Comparison of ENCODE assay signal across 18 mouse cellular contexts in the genomic region with DNA sequence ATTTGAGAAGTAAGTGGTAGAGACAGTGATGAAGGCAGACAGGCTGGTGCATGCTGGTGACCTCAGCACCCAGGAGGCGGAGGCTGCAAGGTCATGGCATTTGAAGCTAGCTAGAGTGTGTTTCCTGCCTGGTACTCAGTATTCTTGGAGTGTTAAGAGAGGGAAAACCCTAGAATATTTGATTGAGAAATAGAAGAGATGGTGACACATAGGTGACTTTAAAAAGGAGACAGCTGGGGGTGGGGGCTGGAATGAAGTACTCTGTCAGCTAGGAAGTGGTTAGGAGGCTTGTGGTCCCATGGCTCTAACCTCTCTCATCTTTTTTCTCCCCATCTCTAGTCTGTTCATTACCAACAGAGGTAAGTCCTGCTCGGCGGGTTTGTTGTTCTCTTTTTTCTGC. TPM values are rescaled to one million over a fixed set of nuclear protein-coding genes. Genes with fewer than 3 reads are reported as not detected.
DNase-seq lines count a peak whose midpoint lies in the region; ATAC-seq lines count a peak whose summit lies in the region.
"Had no signal": no experiment of that assay in that cellular context is flagged by ENCODE, and none has a peak within 500 bp of the region (broad histone marks: within the 10 kb centered on the region; RNA-seq: fewer than 3 reads in every experiment).

No protein-coding gene starts in this region.

- DNase-seq in spleen, postnatal 36 days (ENCODE audit: low spot score in 2 of 2): peak; percentile 2 to 17
- no peak for DNase-seq in spleen, postnatal 10 days (ENCODE audit: low spot score in 2 of 2)
- peak; percentile 52 for DNase-seq in splenic B cell, adult 2 months (ENCODE audit: low read depth, low spot score)
- no peak for DNase-seq in right cerebral cortex, postnatal 4 days
- DNase-seq: cerebellum, adult 18-20 months; heart, adult 11 months; heart, postnatal 14 days; kidney, adult 9 months; kidney, postnatal 4 days had no signal

- no peak overlapping the region for H3K4me3 ChIP-seq in midbrain, embryonic 13.5 days (replicated peaks)
- H3K4me3 ChIP-seq: forebrain, embryonic 13.5 days; lung, embryonic 15.5 days had no signal

- H3K27me3 ChIP-seq in splenic B cell, adult 2 months (ENCODE audit: control insufficient read depth, insufficient read depth, low read length, poor library complexity, severe bottlenecking): no peaks in the 10 kb centered on the region
- H3K27me3 ChIP-seq in midbrain, embryonic 13.5 days: no peaks in the 10 kb centered on the region
- H3K27me3 ChIP-seq: forebrain, embryonic 13.5 days; lung, embryonic 15.5 days had no signal

- H3K4me1 ChIP-seq in midbrain, embryonic 13.5 days (replicated peaks): peaks cover 9% of the 10 kb centered on the region; the same call in 1 of the 2 replicates
- H3K4me1 ChIP-seq: lung, embryonic 15.5 days had no signal

- no peak overlapping the region for H3K9ac ChIP-seq in midbrain, embryonic 13.5 days (replicated peaks)
- H3K9ac ChIP-seq: forebrain, embryonic 13.5 days; lung, embryonic 15.5 days had no signal

- WGBS in midbrain, embryonic 13.5 days: 94% methylated on average over 3 of the region's 3 CpGs

- H3K36me3 ChIP-seq in splenic B cell, adult 2 months (ENCODE audit: control insufficient read depth, insufficient read depth, low read length, poor library complexity, severe bottlenecking): peaks cover 19% of the 10 kb centered on the region
- H3K36me3 ChIP-seq in midbrain, embryonic 13.5 days: peaks cover 83% of the 10 kb centered on the region

- ATAC-seq in activated CD4-positive, CD25-positive, alpha-beta regulatory T cell, adult 4 months: peak; percentile 93
- ATAC-seq in hematopoietic stem cell, adult 5-6 weeks (replicated peaks in 1 of 2; ENCODE audit: insufficient read depth in 1 of 2, low FRiP score in 2 of 2, low TSS enrichment in 1 of 2, low read depth in 1 of 2, poor library complexity in 2 of 2, severe bottlenecking in 2 of 2): peak; percentile 39 to 46; a peak in 2 of 4 replicates
- ATAC-seq in midbrain, embryonic 13.5 days: no peak
- ATAC-seq: forebrain, embryonic 13.5 days; hindbrain, postnatal 0 days had no signal

- no peak overlapping the region for H3K27ac ChIP-seq in midbrain, embryonic 13.5 days
- H3K27ac ChIP-seq: forebrain, embryonic 13.5 days; hindbrain, postnatal 0 days; lung, embryonic 15.5 days had no signal

- H3K9me3 ChIP-seq in midbrain, embryonic 13.5 days: no peaks in the 10 kb centered on the region
- H3K9me3 ChIP-seq: forebrain, embryonic 13.5 days; lung, embryonic 15.5 days had no signal

- H3K4me2 ChIP-seq in midbrain, embryonic 13.5 days (replicated peaks): no peak overlapping the region
- H3K4me2 ChIP-seq: forebrain, embryonic 13.5 days; lung, embryonic 15.5 days had no signal

RNA-seq across cellular contexts. Expression of a gene that starts 7.9 kb away (rescaled TPM):
- polyA plus RNA-seq in activated CD4-positive, CD25-positive, alpha-beta regulatory T cell, adult 4 months (2017; shearing (Covaris generic)): 10 to 100 TPM; 81.2 to 84.6 TPM
- 79.2 and 86.1 TPM in 2 replicates for total RNA-seq in hematopoietic stem cell, adult 5-6 weeks (2017)
- polyA plus RNA-seq in midbrain, embryonic 13.5 days (2015; fragmentation: Nextera tagmentation; extraction: Ambion mirVana): 145 and 162 TPM in 2 replicates

RNA-seq across cellular contexts. Expression of a gene that starts 12.4 kb away (rescaled TPM):
- polyA plus RNA-seq in activated CD4-positive, CD25-positive, alpha-beta regulatory T cell, adult 4 months (2017; shearing (Covaris generic)): 1 to 10 TPM; 3.1 to 3.7 TPM
- 2.9 and 4.6 TPM in 2 replicates for total RNA-seq in hematopoietic stem cell, adult 5-6 weeks (2017)
- polyA plus RNA-seq in midbrain, embryonic 13.5 days (2015; fragmentation: Nextera tagmentation; extraction: Ambion mirVana): 3.3 and 4.3 TPM in 2 replicates
- total RNA-seq: megakaryocyte-erythroid progenitor cell, adult 5-6 weeks had no signal

RNA-seq across cellular contexts. Expression of a gene that starts 15.6 kb away (rescaled TPM):
- polyA plus RNA-seq in activated CD4-positive, CD25-positive, alpha-beta regulatory T cell, adult 4 months (2017; shearing (Covaris generic)): 1 to 10 TPM; 6.1 to 6.9 TPM
- total RNA-seq in hematopoietic stem cell, adult 5-6 weeks (2017): 4.9 and 6.2 TPM in 2 replicates
- polyA plus RNA-seq in midbrain, embryonic 13.5 days (2015; fragmentation: Nextera tagmentation; extraction: Ambion mirVana): 5.1 and 8.0 TPM in 2 replicates

RNA-seq across cellular contexts. Expression of a gene that starts 35.0 kb away (rescaled TPM):
- not detected for polyA plus RNA-seq in activated CD4-positive, CD25-positive, alpha-beta regulatory T cell, adult 4 months (2017; shearing (Covaris generic))
- total RNA-seq in hematopoietic stem cell, adult 5-6 weeks (2017): not detected in 2 replicates
- polyA plus RNA-seq in midbrain, embryonic 13.5 days (2015; fragmentation: Nextera tagmentation; extraction: Ambion mirVana): 0.08 and 0.30 TPM in 2 replicates
- total RNA-seq: megakaryocyte-erythroid progenitor cell, adult 5-6 weeks had no signal
- polyA plus RNA-seq: liver, adult 2 months had no signal

RNA-seq across cellular contexts. Expression of a gene that starts 49.6 kb away (rescaled TPM):
- not detected for polyA plus RNA-seq in activated CD4-positive, CD25-positive, alpha-beta regulatory T cell, adult 4 months (2017; shearing (Covaris generic))
- 9.5 and 10.4 TPM in 2 replicates for total RNA-seq in hematopoietic stem cell, adult 5-6 weeks (2017)
- not detected in 2 replicates for polyA plus RNA-seq in midbrain, embryonic 13.5 days (2015; fragmentation: Nextera tagmentation; extraction: Ambion mirVana)
- total RNA-seq: hindbrain, postnatal 0 days; left cerebral cortex, postnatal 25 days; megakaryocyte-erythroid progenitor cell, adult 5-6 weeks had no signal
- polyA plus RNA-seq: forebrain, embryonic 13.5 days; hindbrain, postnatal 0 days had no signal

Comparison
In these comparisons a context has a peak if more than half of its experiments do, and no peak if none do; other contexts are left out.
1. DNase-seq: peak in spleen, postnatal 36 days (2 of 2) and splenic B cell, adult 2 months (single experiment); none in spleen, postnatal 10 days (0 of 2) and right cerebral cortex, postnatal 4 days (single experiment).